Mouse (Mus musculus): Measurements from ENCODE around the gene Omd.

- TF ChIP-seq TBP (conservative IDR thresholded peaks at IDR 0.05; ENCODE audit: low read depth, low read length) (no peak), MYC (IDR thresholded peaks at IDR 0.05; ENCODE audit: low read depth, low read length) (no peak), MAFK (IDR thresholded peaks at IDR 0.05; ENCODE audit: insufficient replicate concordance, low read length) (no peak), TCF12 (IDR thresholded peaks at IDR 0.05; ENCODE audit: low read depth, low read length) (no peak), CTCF (conservative IDR thresholded peaks at IDR 0.05 in 1 of 2, IDR thresholded peaks at IDR 0.05 in 1 of 2; ENCODE audit: low read depth in 2 of 2, low read length in 2 of 2) (no peak), CHD1 (IDR thresholded peaks at IDR 0.05; ENCODE audit: low read depth, low read length) (no peak), HCFC1 (IDR thresholded peaks at IDR 0.05; ENCODE audit: low read depth, low read length) (no peak), POLR2A (IDR thresholded peaks at IDR 0.05; ENCODE audit: low read depth, low read length) (no peak), SIN3A (IDR thresholded peaks at IDR 0.05; ENCODE audit: low read length) (no peak)
Measured at GRCm38 (mm10) chr13:49623216-49623615, 41.0 kb downstream of the Omd start.
